Mouse (Mus musculus): Measurements from ENCODE around the gene Ascc1. TPM values are rescaled to one million over a fixed set of nuclear protein-coding genes. Genes with fewer than 3 reads are reported as not detected.
"Not testable (repeated sequence)": the region's sequence is repeated elsewhere in the genome, so short reads cannot be mapped to it uniquely, and the experiment has no call there.

Gene Ascc1
- polyA plus RNA-seq, 1 experiment from 2014 or later: 38.0 TPM

- Histone ChIP-seq H3K27ac (no peak overlapping the region), H3K4me1 (peaks cover 15% of the 10 kb centered on the region), H3K27me3 (no peaks in the 10 kb centered on the region), H3K4me2 (replicated peaks) (no peak overlapping the region), H3K9me3 (replicated peaks) (no peaks in the 10 kb centered on the region), H3K4me3 (no peak overlapping the region), H3K9ac (no peak overlapping the region), H3K36me3 (peaks cover 27% of the 10 kb centered on the region)
- WGBS: 95% methylated on average over 3 of the region's 3 CpGs
- no peak for ATAC-seq (ENCODE audit: low FRiP score)
These were observed 3.5 kb upstream of the Ascc1 start for GRCm38 (mm10) chr10:59999057-59999456.

- not testable (repeated sequence) for H3K9ac ChIP-seq; H3K27ac ChIP-seq; H3K9me3 ChIP-seq (replicated peaks); H3K27me3 ChIP-seq; ATAC-seq (ENCODE audit: low FRiP score); H3K36me3 ChIP-seq
- Histone ChIP-seq H3K4me1 (peaks cover 15% of the 10 kb centered on the region), H3K4me2 (replicated peaks) (peak overlapping the region; percentile 86), H3K4me3 (peak overlapping the region; percentile 57)
- WGBS: 82% methylated on average over 8 of the region's 8 CpGs
These were observed 942 bp upstream of the Ascc1 start for GRCm38 (mm10) chr10:60001663-60002062.

GRCm38 (mm10) chr10:60002203-60002602 lies 402 bp upstream of the Ascc1 start:
- Histone ChIP-seq H3K4me1 (peaks cover 15% of the 10 kb centered on the region), H3K4me2 (replicated peaks) (peak overlapping the region; percentile 86), H3K9ac (peak overlapping the region; percentile 78), H3K9me3 (replicated peaks) (no peaks in the 10 kb centered on the region), H3K36me3 (peaks cover 4% of the 10 kb centered on the region; the same call in 1 of the 2 replicates), H3K27me3 (no peaks in the 10 kb centered on the region), H3K4me3 (peak overlapping the region; percentile 57), H3K27ac (peak overlapping the region; percentile 98)
- 9% methylated on average over 12 of the region's 12 CpGs for WGBS
- no peak for ATAC-seq (ENCODE audit: low FRiP score)

GRCm38 (mm10) chr10:60003213-60003752 lies 678 bp downstream of the Ascc1 start:
- peak overlapping the region; percentile 67 for H3K9ac ChIP-seq
- peak overlapping the region; percentile 98 for H3K27ac ChIP-seq
- H3K4me3 ChIP-seq: peak overlapping the region; percentile 57
- no peaks in the 10 kb centered on the region for H3K9me3 ChIP-seq (replicated peaks)
- ATAC-seq (ENCODE audit: low FRiP score): peak; percentile 82
- under 1% methylated on average over 21 of the region's 21 CpGs for WGBS
- no peaks in the 10 kb centered on the region for H3K27me3 ChIP-seq
- peak overlapping the region; percentile 61 for H3K4me2 ChIP-seq (replicated peaks)
- peaks cover 15% of the 10 kb centered on the region for H3K4me1 ChIP-seq
- H3K36me3 ChIP-seq: peaks cover 7% of the 10 kb centered on the region

GRCm38 (mm10) chr10:60003847-60004246 lies 1.2 kb downstream of the Ascc1 start:
- no peaks in the 10 kb centered on the region for H3K27me3 ChIP-seq
- WGBS: 77% methylated on average over 9 of the region's 9 CpGs
- H3K4me2 ChIP-seq (replicated peaks): peak overlapping the region; percentile 61
- H3K9me3 ChIP-seq (replicated peaks): no peaks in the 10 kb centered on the region
- H3K4me1 ChIP-seq: peaks cover 15% of the 10 kb centered on the region
- no peak for ATAC-seq (ENCODE audit: low FRiP score)
- peak overlapping the region; percentile 67 for H3K9ac ChIP-seq
- peak overlapping the region; percentile 57 for H3K4me3 ChIP-seq
- peak overlapping the region; percentile 98 for H3K27ac ChIP-seq
- H3K36me3 ChIP-seq: peaks cover 7% of the 10 kb centered on the region

GRCm38 (mm10) chr10:60005264-60005663 lies 2.7 kb downstream of the Ascc1 start:
- Histone ChIP-seq H3K36me3 (peaks cover 9% of the 10 kb centered on the region), H3K4me2 (replicated peaks) (no peak overlapping the region), H3K27ac (no peak overlapping the region), H3K4me1 (peaks cover 15% of the 10 kb centered on the region), H3K27me3 (no peaks in the 10 kb centered on the region), H3K9me3 (replicated peaks) (no peaks in the 10 kb centered on the region), H3K9ac (no peak overlapping the region), H3K4me3 (no peak overlapping the region)
- WGBS: 64% methylated on average over 2 of the region's 2 CpGs
- no peak for ATAC-seq (ENCODE audit: low FRiP score)

- H3K36me3 ChIP-seq: peaks cover 19% of the 10 kb centered on the region
- 93% methylated on average over 3 of the region's 3 CpGs for WGBS
These were observed 6.5 kb downstream of the Ascc1 start for GRCm38 (mm10) chr10:60009115-60009514.

GRCm38 (mm10) chr10:60016223-60016622 lies 13.6 kb downstream of the Ascc1 start:
- no peak overlapping the region for H3K27ac ChIP-seq
- no peak overlapping the region for H3K9ac ChIP-seq
- no peak overlapping the region for H3K4me2 ChIP-seq (replicated peaks)
- peaks cover 39% of the 10 kb centered on the region for H3K36me3 ChIP-seq
- no peaks in the 10 kb centered on the region for H3K4me1 ChIP-seq
- WGBS: 91% methylated on average over 6 of the region's 6 CpGs
- no peaks in the 10 kb centered on the region for H3K27me3 ChIP-seq
- ATAC-seq (ENCODE audit: low FRiP score): no peak
- H3K4me3 ChIP-seq: no peak overlapping the region
- H3K9me3 ChIP-seq (replicated peaks): no peaks in the 10 kb centered on the region

More at GRCm38 (mm10) chr10:60009115-60009514, 6.5 kb downstream of the Ascc1 start:
- H3K4me3 ChIP-seq: no peak overlapping the region
- H3K9ac ChIP-seq: no peak overlapping the region
- H3K9me3 ChIP-seq (replicated peaks): no peaks in the 10 kb centered on the region
- no peak overlapping the region for H3K4me2 ChIP-seq (replicated peaks)
- H3K27me3 ChIP-seq: no peaks in the 10 kb centered on the region
- no peaks in the 10 kb centered on the region for H3K4me1 ChIP-seq
- ATAC-seq (ENCODE audit: low FRiP score): no peak
- H3K27ac ChIP-seq: no peak overlapping the region

GRCm38 (mm10) chr10:60019299-60019698 lies 16.7 kb downstream of the Ascc1 start:
- peaks cover 33% of the 10 kb centered on the region for H3K36me3 ChIP-seq

GRCm38 (mm10) chr10:60023751-60024150 lies 21.1 kb downstream of the Ascc1 start:
- ATAC-seq (ENCODE audit: low FRiP score): no peak

More at GRCm38 (mm10) chr10:60019299-60019698, 16.7 kb downstream of the Ascc1 start:
- Histone ChIP-seq H3K9ac (no peak overlapping the region), H3K27ac (no peak overlapping the region), H3K27me3 (no peaks in the 10 kb centered on the region), H3K4me1 (no peaks in the 10 kb centered on the region; the same call in 1 of the 2 replicates), H3K4me3 (no peak overlapping the region), H3K4me2 (replicated peaks) (no peak overlapping the region), H3K9me3 (replicated peaks) (no peaks in the 10 kb centered on the region)
- 71% methylated on average over 2 of the region's 2 CpGs for WGBS
- no peak for ATAC-seq (ENCODE audit: low FRiP score)

GRCm38 (mm10) chr10:60026759-60027395 lies 24.3 kb downstream of the Ascc1 start:
- 67% methylated on average over 13 of the region's 13 CpGs for WGBS
- ATAC-seq (ENCODE audit: low FRiP score): no peak

More at GRCm38 (mm10) chr10:60023751-60024150, 21.1 kb downstream of the Ascc1 start:
- Histone ChIP-seq H3K4me1 (peaks cover 7% of the 10 kb centered on the region), H3K27ac (no peak overlapping the region), H3K9me3 (replicated peaks) (no peaks in the 10 kb centered on the region), H3K4me3 (no peak overlapping the region), H3K4me2 (replicated peaks) (no peak overlapping the region), H3K27me3 (no peaks in the 10 kb centered on the region), H3K36me3 (peaks cover 8% of the 10 kb centered on the region; the same call in 1 of the 2 replicates), H3K9ac (no peak overlapping the region)
- whole genome bisulfite sequencing: 94% methylated on average over 1 of the region's 1 CpGs

GRCm38 (mm10) chr10:60027619-60028084 lies 25.0 kb downstream of the Ascc1 start:
- H3K27me3 ChIP-seq: no peaks in the 10 kb centered on the region
- H3K4me2 ChIP-seq (replicated peaks): no peak overlapping the region
- no peaks in the 10 kb centered on the region for H3K9me3 ChIP-seq (replicated peaks)
- no peak overlapping the region for H3K27ac ChIP-seq
- H3K9ac ChIP-seq: no peak overlapping the region
- no peak overlapping the region for H3K4me3 ChIP-seq
- peaks cover 6% of the 10 kb centered on the region; the same call in 1 of the 2 replicates for H3K36me3 ChIP-seq
- H3K4me1 ChIP-seq: peaks cover 19% of the 10 kb centered on the region
- 56% methylated on average over 2 of the region's 2 CpGs for WGBS
- no peak for ATAC-seq (ENCODE audit: low FRiP score)

More at GRCm38 (mm10) chr10:60026759-60027395, 24.3 kb downstream of the Ascc1 start:
- Histone ChIP-seq H3K9ac (no peak overlapping the region), H3K4me1 (peaks cover 12% of the 10 kb centered on the region), H3K27me3 (no peaks in the 10 kb centered on the region), H3K4me2 (replicated peaks) (no peak overlapping the region), H3K9me3 (replicated peaks) (no peaks in the 10 kb centered on the region), H3K36me3 (peaks cover 6% of the 10 kb centered on the region; the same call in 1 of the 2 replicates), H3K27ac (no peak overlapping the region), H3K4me3 (no peak overlapping the region)
